ENCODE assay signal across 9 mouse cellular contexts in genomic region chr7:125638870-125639386, GRCm38 (mm10). TPM values are rescaled to one million over a fixed set of nuclear protein-coding genes. Genes with fewer than 3 reads are reported as not detected.
DNase-seq lines count a peak whose midpoint lies in the region; ATAC-seq and TF ChIP-seq lines count a peak whose summit lies in the region.
"Had no signal": no experiment of that assay in that cellular context is flagged by ENCODE, and none has a peak within 500 bp of the region (broad histone marks: within the 10 kb centered on the region; RNA-seq: fewer than 3 reads in every experiment).

No protein-coding gene starts in this region.

- no peaks in the 10 kb centered on the region for H3K27me3 ChIP-seq in CH12.LX (replicated peaks)
- H3K27me3 ChIP-seq in embryonic facial prominence, embryonic 13.5 days: no peaks in the 10 kb centered on the region
- H3K27me3 ChIP-seq in neural tube, embryonic 15.5 days (replicated peaks): no peaks in the 10 kb centered on the region
- H3K27me3 ChIP-seq: liver, embryonic 15.5 days had no signal

- DNase-seq in CH12.LX (ENCODE audit: extremely low read depth): peak; percentile 88
- DNase-seq in adrenal gland, postnatal 36 days: peak; percentile 70 to 82
- peak; percentile 65 for DNase-seq in heart, postnatal 4 days
- peak; percentile 72 to 78 for DNase-seq in layer of hippocampus, adult 18-20 months (ENCODE audit: low spot score in 2 of 2)
- DNase-seq in lung, adult 18-20 months: peak; percentile 63 to 64
- peak; percentile 38 for DNase-seq in testis, postnatal 14 days (ENCODE audit: low spot score)

- peak overlapping the region in 1 of 3 experiments; percentile 12 for H3K4me3 ChIP-seq in CH12.LX (replicated peaks in 1 of 3; ENCODE audit: low read depth in 2 of 3, low read length in 2 of 3, poor library complexity in 1 of 3)
- H3K4me3 ChIP-seq in embryonic facial prominence, embryonic 13.5 days: no peak overlapping the region
- H3K4me3 ChIP-seq in neural tube, embryonic 15.5 days (replicated peaks): no peak overlapping the region
- H3K4me3 ChIP-seq: liver, embryonic 15.5 days had no signal

- no peak for TF ChIP-seq POLR2A in CH12.LX (IDR thresholded peaks at IDR 0.05; ENCODE audit: low read depth, low read length)

- ATAC-seq in embryonic facial prominence, embryonic 13.5 days (ENCODE audit: insufficient number of reproducible peaks, insufficient read depth, low FRiP score, low TSS enrichment, low read depth): no peak
- peak; percentile 80 for ATAC-seq in neural tube, embryonic 15.5 days (ENCODE audit: low FRiP score)

- TF ChIP-seq CTCF in CH12.LX (conservative IDR thresholded peaks at IDR 0.05 in 1 of 2, IDR thresholded peaks at IDR 0.05 in 1 of 2; ENCODE audit: low read depth in 2 of 2, low read length in 2 of 2): peak; percentile 77 to 96; a peak in 3 of 4 replicates

- peaks cover 44 to 61% of the 10 kb centered on the region in 2 experiments for H3K36me3 ChIP-seq in CH12.LX (replicated peaks in 1 of 2; ENCODE audit: control insufficient read depth in 1 of 2, insufficient read depth in 1 of 2, low read length in 1 of 2)
- H3K36me3 ChIP-seq in embryonic facial prominence, embryonic 13.5 days: peaks cover 49% of the 10 kb centered on the region
- H3K36me3 ChIP-seq in neural tube, embryonic 15.5 days: peaks cover 44% of the 10 kb centered on the region

- 38% methylated on average over 9 of the region's 9 CpGs for WGBS in embryonic facial prominence, embryonic 13.5 days
- 32% methylated on average over 9 of the region's 9 CpGs for WGBS in neural tube, embryonic 15.5 days

- H3K4me1 ChIP-seq in CH12.LX (ENCODE audit: control insufficient read depth in 1 of 2, insufficient read depth in 2 of 2): peaks cover 37 to 49% of the 10 kb centered on the region in 2 experiments
- H3K4me1 ChIP-seq in embryonic facial prominence, embryonic 13.5 days: peaks cover 20% of the 10 kb centered on the region
- H3K4me1 ChIP-seq in neural tube, embryonic 15.5 days: peaks cover 17% of the 10 kb centered on the region

- no peaks in the 10 kb centered on the region for H3K79me2 ChIP-seq in CH12.LX (replicated peaks; ENCODE audit: control insufficient read depth, extremely low read depth, insufficient read depth, poor library complexity, severe bottlenecking)

- no peak overlapping the region for H3K9ac ChIP-seq in CH12.LX (ENCODE audit: insufficient read depth, low read depth)
- H3K9ac ChIP-seq in embryonic facial prominence, embryonic 13.5 days: no peak overlapping the region
- 0 out of 2 replicates have a peak overlapping the region, but pooled peaks have one; percentile 1 for H3K9ac ChIP-seq in neural tube, embryonic 15.5 days (replicated peaks)
- H3K9ac ChIP-seq: liver, embryonic 15.5 days had no signal

- peak overlapping the region; percentile 48 for H3K4me2 ChIP-seq in CH12.LX (ENCODE audit: insufficient read depth, low read depth, poor library complexity, severe bottlenecking)
- H3K4me2 ChIP-seq in embryonic facial prominence, embryonic 13.5 days: no peak overlapping the region
- H3K4me2 ChIP-seq in neural tube, embryonic 15.5 days: no peak overlapping the region
- H3K4me2 ChIP-seq: liver, embryonic 15.5 days had no signal

- H3K27ac ChIP-seq in CH12.LX (ENCODE audit: insufficient read depth, low read depth): peak overlapping the region; percentile 29
- peak overlapping the region; percentile 57 for H3K27ac ChIP-seq in embryonic facial prominence, embryonic 13.5 days
- H3K27ac ChIP-seq in neural tube, embryonic 15.5 days (replicated peaks): peak overlapping the region; percentile 70
- H3K27ac ChIP-seq: liver, embryonic 15.5 days had no signal

- dilution Hi-C loops in CH12.LX (cut with MboI; ENCODE audit: extremely low pct_ligation_motif_present, extremely low pct_unique_long_range_greater_than_20kb, low sequenced_read_pairs): no loop called here

- TF ChIP-seq EP300 in CH12.LX (IDR thresholded peaks at IDR 0.05; ENCODE audit: low read length): peak; percentile 69

- in situ Hi-C loops in CH12.LX (cut with MboI; ENCODE audit: low pct_ligation_motif_present, low pct_unique_long_range_greater_than_20kb, low sequenced_read_pairs): no loop called here

- H3K9me3 ChIP-seq in CH12.LX (replicated peaks; ENCODE audit: low read length): no peaks in the 10 kb centered on the region
- H3K9me3 ChIP-seq in embryonic facial prominence, embryonic 13.5 days: no peaks in the 10 kb centered on the region
- H3K9me3 ChIP-seq in neural tube, embryonic 15.5 days (replicated peaks): no peaks in the 10 kb centered on the region
- H3K9me3 ChIP-seq: liver, embryonic 15.5 days had no signal

- TF ChIP-seq RAD21 in CH12.LX (IDR thresholded peaks at IDR 0.05; ENCODE audit: low read depth, low read length): peak; percentile 100

TF ChIP-seq in CH12.LX, 34 proteins besides CTCF, POLR2A, EP300 and RAD21:
- peak; percentile 11; the same call in 1 of the 2 replicates for TF ChIP-seq MAFK (IDR thresholded peaks at IDR 0.05; ENCODE audit: insufficient replicate concordance, low read length)
- TF ChIP-seq JUND (conservative IDR thresholded peaks at IDR 0.05; ENCODE audit: low read depth, low read length): peak; percentile 58; the same call in 1 of the 2 replicates
- TF ChIP-seq POLR2AphosphoS2 (IDR thresholded peaks at IDR 0.05; ENCODE audit: low read depth, low read length): peak; percentile 74; the same call in 1 of the 2 replicates
- TF ChIP-seq BHLHE40 (IDR thresholded peaks at IDR 0.05; ENCODE audit: low read depth, low read length): peak; percentile 98
- no peak for TF ChIP-seq ZNF384 (IDR thresholded peaks at IDR 0.05; ENCODE audit: low read depth, low read length)
- TF ChIP-seq USF2 (conservative IDR thresholded peaks at IDR 0.05; ENCODE audit: low read depth, low read length): no peak
- peak; percentile 96 for TF ChIP-seq SMC3 (IDR thresholded peaks at IDR 0.05; ENCODE audit: low read depth, low read length)
- 0 out of 2 replicates have a peak, but pooled peaks have one; percentile 20 for TF ChIP-seq NRF1 (IDR thresholded peaks at IDR 0.05; ENCODE audit: low read depth, low read length)
- no peak; the same call in 1 of the 2 replicates for TF ChIP-seq CHD2 (IDR thresholded peaks at IDR 0.05; ENCODE audit: low read length)
- peak; percentile 32; the same call in 1 of the 2 replicates for TF ChIP-seq USF1 (IDR thresholded peaks at IDR 0.05; ENCODE audit: low read depth, low read length)
- no peak for TF ChIP-seq ZKSCAN1 (IDR thresholded peaks at IDR 0.05; ENCODE audit: borderline replicate concordance, low read depth, low read length)
- TF ChIP-seq CHD1 (IDR thresholded peaks at IDR 0.05; ENCODE audit: low read depth, low read length): no peak
- no peak for TF ChIP-seq UBTF (IDR thresholded peaks at IDR 0.05; ENCODE audit: low read depth, low read length)
- peak; percentile 52; the same call in 1 of the 2 replicates for TF ChIP-seq NELFE (IDR thresholded peaks at IDR 0.05; ENCODE audit: low read depth, low read length)
- peak; percentile 84 for TF ChIP-seq ELF1 (IDR thresholded peaks at IDR 0.05; ENCODE audit: low read depth, low read length)
- TF ChIP-seq SIN3A (IDR thresholded peaks at IDR 0.05; ENCODE audit: low read length): peak; percentile 79
- no peak for TF ChIP-seq GABPA (IDR thresholded peaks at IDR 0.05; ENCODE audit: insufficient replicate concordance, low read depth, low read length)
- TF ChIP-seq TCF12 (IDR thresholded peaks at IDR 0.05; ENCODE audit: low read depth, low read length): peak; percentile 94
- peak; percentile 79 for TF ChIP-seq IRF4 (IDR thresholded peaks at IDR 0.05; ENCODE audit: low read depth, low read length)
- peak; percentile 49; the same call in 1 of the 2 replicates for TF ChIP-seq MAZ (IDR thresholded peaks at IDR 0.05; ENCODE audit: low read depth, low read length)
- 0 out of 2 replicates have a peak, but pooled peaks have one; percentile 44 for TF ChIP-seq KAT2A (IDR thresholded peaks at IDR 0.05; ENCODE audit: insufficient replicate concordance, low read length)
- TF ChIP-seq MYC (IDR thresholded peaks at IDR 0.05; ENCODE audit: low read depth, low read length): peak; percentile 75
- peak; percentile 84 for TF ChIP-seq RCOR1 (conservative IDR thresholded peaks at IDR 0.05; ENCODE audit: low read depth, low read length)
- TF ChIP-seq ZMIZ1 (IDR thresholded peaks at IDR 0.05; ENCODE audit: low read depth, low read length): peak; percentile 31; the same call in 1 of the 2 replicates
- TF ChIP-seq MEF2A (IDR thresholded peaks at IDR 0.05; ENCODE audit: borderline replicate concordance, low read depth, low read length): peak; percentile 79
- TF ChIP-seq PAX5 (IDR thresholded peaks at IDR 0.05; ENCODE audit: low read length): no peak
- peak; percentile 44; the same call in 1 of the 2 replicates for TF ChIP-seq JUN (IDR thresholded peaks at IDR 0.05; ENCODE audit: insufficient read depth, low read depth, low read length)
- peak; percentile 81 for TF ChIP-seq MAX (IDR thresholded peaks at IDR 0.05; ENCODE audit: low read length)
- peak; percentile 67 for TF ChIP-seq MXI1 (IDR thresholded peaks at IDR 0.05; ENCODE audit: low read depth, low read length)
- 0 out of 2 replicates have a peak, but pooled peaks have one; percentile 29 for TF ChIP-seq E2F4 (IDR thresholded peaks at IDR 0.05; ENCODE audit: insufficient replicate concordance, low read depth, low read length)
- no peak for TF ChIP-seq TBP (conservative IDR thresholded peaks at IDR 0.05; ENCODE audit: low read depth, low read length)
- TF ChIP-seq HCFC1 (IDR thresholded peaks at IDR 0.05; ENCODE audit: low read depth, low read length): peak; percentile 46; the same call in 1 of the 2 replicates
- peak; percentile 93 for TF ChIP-seq ZC3H11A (IDR thresholded peaks at IDR 0.05; ENCODE audit: low read depth, low read length)
- peak; percentile 96 for TF ChIP-seq ETS1 (conservative IDR thresholded peaks at IDR 0.05; ENCODE audit: low read depth, low read length)
TF ChIP-seq in CH12.LX: peak in this region for 25.

RNA-seq across cellular contexts. Expression of gene Il21r, which starts 35.7 kb away (rescaled TPM):
- total RNA-seq in CH12.LX (2012; rRNA removed): 129 and 142 TPM in 2 replicates
- total RNA-seq in CH12.LX (2014; rRNA removed): 95.5 and 103 TPM in 2 replicates
- polyA plus RNA-seq in CH12.LX (2012; ENCODE audit: insufficient read length, low read depth): 191 and 252 TPM in 2 replicates
- total RNA-seq in adrenal gland, postnatal 36 days (2021): under 1 TPM; 0.43 to 0.56 TPM
- polyA plus RNA-seq in embryonic facial prominence, embryonic 13.5 days (2015; fragmentation: Nextera tagmentation; extraction: Ambion mirVana): 0.67 and 0.81 TPM in 2 replicates
- total RNA-seq in heart, postnatal 4 days (2021): under 1 TPM; 0.50 to 0.69 TPM
- total RNA-seq in layer of hippocampus, adult 18-20 months (2021): 1 to 10 TPM; 1.1 to 1.3 TPM
- 0.35 and 1.8 TPM in 2 replicates for polyA plus RNA-seq in neural tube, embryonic 15.5 days (2015; fragmentation: Nextera tagmentation; extraction: Ambion mirVana)

Comparison
In these comparisons a context has a peak if more than half of its experiments do, and no peak if none do; other contexts are left out.
1. DNase-seq: peak in every context shown above with its lines; median percentile 88 in CH12.LX; 76 in adrenal gland, postnatal 36 days; 75 in layer of hippocampus, adult 18-20 months; 65 in heart, postnatal 4 days; 64 in lung, adult 18-20 months; 38 in testis, postnatal 14 days.
2. RNA of gene Il21r, which starts 35.7 kb away (total RNA-seq): 95.5 to 142 TPM in CH12.LX; 1.1 to 1.3 TPM in layer of hippocampus, adult 18-20 months, 0.50 to 0.69 TPM in heart, postnatal 4 days and 0.43 to 0.56 TPM in adrenal gland, postnatal 36 days; every median in the first group is over 10 times any median in the second.
3. Peak in every context shown above with its lines, with median percentiles within 50 percentile points of each other: H3K27ac ChIP-seq.